Mouse (Mus musculus) right cerebral cortex, postnatal 14 days (tissue): ENCODE measurements around the gene Mpped2.

Experiments
- DNase-seq: peaks from one replicate; pipeline ENCODE4 v3.0.0; 2022

Gene Mpped2

DNA sequence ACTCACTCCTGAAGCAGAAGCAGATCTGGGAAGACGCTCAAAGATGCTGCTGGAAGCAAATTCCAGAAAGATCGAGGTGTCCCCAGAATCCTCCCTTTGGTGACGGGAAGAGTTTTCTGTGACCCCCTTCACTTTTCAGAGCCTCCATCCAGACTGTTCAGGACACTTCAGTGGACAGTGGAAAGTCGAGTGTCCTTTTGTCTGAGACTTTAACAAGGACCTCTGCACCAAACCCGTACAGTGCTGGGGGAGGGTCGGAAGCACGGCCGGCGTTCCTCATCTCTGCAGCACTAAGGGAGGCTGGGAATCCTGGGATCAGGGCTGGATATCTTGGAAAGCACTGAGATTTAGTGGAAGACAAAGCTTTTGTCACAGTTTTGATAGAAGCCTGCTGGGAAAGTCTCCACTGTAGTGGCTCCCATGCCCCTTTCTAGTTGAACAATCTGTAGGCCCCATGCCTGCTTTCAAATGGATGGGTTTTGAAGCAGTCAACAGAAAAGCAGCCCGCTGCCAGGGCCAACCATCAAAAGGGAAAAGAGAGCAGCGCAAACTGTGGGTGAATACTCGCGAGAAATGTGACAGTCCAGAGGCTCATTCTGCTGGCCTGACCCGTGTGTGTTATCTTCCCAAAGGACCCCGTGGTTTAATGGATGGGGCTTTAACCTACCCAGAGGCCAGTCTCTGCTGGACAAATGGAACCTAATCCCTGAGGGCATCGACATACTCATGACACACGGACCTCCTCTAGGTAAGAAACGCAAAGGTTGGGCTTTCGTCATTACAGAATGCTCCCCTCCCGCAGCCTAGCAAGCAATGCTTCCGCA, 168.0 kb downstream of the Mpped2 start:
- DNase-seq: no peak

DNA sequence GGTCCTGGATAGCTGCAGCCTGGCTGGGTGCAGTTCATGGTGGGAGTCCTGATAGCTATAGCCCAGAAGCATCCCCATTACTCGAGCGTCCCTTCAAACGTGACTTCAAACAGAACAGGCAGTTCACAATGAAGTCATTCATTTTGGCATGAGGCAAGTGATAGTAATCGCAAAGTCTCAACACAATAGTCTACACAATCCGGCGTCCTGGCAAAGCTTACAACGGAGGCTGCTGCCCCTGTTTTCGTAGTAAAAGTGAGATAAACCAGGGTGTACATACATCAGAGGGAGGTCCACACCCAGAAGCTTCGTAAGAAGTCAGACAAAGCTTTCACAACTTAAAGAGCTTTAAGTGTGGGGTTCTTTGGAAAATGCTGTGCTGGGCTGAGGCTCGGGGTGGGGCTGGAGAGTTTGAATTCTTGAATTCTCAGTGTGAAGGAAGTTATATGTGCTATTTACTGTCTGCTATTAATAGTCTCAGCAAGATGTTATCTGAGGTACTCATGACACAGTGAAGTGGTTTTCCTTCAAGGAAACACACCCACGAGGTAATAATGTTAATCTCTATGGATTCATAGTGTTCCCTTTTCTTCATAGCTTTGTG, 170.1 kb downstream of the Mpped2 start:
- DNase-seq: no peak

DNA sequence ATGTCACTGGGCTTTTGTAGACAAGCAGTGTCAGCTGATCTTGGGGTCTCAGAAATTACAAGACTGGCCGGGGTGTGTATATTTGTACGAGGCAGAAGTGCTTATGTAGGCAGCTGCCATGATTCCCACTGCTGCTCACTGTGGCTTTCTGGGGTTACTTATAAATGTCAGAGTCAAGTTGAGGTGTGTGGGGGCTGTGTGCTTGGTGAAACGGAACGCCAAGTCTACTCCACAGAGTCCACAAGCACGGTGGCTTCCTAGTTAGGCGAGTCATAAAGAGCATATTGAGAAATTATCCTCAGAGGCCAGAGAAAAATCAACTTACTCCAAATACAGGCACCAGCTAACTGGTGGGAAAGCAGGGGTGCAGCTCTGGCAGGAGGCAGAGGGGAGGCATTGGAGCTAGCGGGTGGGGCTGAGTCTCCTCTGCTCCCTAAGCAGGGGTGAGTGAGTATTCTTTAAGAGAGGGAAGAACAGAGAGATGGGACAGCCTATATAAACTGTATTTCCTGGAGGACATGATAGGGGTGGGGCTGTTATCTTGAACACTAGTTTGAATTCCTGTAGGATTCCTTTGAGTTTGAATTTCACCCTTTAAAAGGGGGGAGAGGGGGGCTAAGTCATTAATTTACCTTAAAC, 172.2 kb downstream of the Mpped2 start:
- DNase-seq: no peak

DNA sequence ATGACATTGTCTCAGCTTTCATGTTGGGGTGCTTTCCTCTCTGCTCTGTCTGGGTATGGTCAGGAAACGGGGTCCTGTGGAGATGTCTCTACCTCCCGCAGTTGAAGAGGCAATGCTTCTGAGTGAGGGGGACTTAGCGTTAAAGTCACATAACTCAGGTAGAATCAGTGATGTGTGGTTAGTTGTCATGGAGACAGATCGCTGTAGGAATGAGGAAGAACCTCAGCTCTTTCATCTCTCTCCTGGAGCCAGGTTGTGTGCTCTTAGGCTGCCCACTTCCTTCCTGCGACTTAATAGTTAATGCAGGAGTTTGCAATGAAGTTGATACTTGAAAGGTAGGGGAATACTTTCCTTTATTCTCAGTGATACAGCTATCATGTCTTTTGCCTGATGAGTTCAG, 173.2 kb downstream of the Mpped2 start:
- no peak for DNase-seq

DNA sequence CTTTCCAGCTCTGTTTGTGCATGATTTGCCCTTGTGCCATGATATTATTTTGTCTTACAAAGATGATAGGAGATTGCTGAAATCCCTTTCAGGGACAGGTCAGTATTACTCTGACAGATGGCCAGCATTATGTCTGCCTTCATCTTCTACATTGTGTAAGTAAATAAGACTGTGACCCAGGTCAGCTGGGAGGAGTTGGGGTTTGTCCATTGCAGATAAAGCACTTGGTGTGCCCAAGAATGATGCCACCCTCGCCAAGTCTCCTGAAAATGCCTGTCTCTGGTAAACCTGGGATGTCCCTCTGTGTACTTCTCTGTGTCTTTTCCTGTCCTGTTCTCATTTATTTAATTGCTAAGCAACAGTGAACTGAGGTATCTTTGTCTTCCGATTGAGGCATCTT, 177.8 kb downstream of the Mpped2 start:
- DNase-seq: no peak

DNA sequence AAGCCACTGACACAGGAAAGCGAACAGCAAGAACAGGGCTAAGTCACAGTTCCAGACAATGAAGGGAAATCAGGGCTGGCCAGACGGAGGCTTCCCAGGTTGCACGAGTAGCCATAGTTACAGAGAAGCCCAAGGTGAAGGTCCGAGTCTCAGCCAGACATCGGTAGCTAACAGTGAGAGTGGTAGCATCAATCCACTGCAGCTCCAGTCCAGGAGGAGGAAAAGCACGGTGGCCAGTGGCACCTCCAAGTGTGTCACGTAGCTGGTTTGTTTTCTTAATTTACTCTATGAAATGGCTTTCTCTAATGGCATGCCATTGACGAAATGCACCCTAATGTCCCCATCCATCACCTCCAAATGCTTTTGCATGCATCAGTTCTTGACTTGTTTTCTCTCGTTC, 180.1 kb downstream of the Mpped2 start:
- no peak for DNase-seq

DNA sequence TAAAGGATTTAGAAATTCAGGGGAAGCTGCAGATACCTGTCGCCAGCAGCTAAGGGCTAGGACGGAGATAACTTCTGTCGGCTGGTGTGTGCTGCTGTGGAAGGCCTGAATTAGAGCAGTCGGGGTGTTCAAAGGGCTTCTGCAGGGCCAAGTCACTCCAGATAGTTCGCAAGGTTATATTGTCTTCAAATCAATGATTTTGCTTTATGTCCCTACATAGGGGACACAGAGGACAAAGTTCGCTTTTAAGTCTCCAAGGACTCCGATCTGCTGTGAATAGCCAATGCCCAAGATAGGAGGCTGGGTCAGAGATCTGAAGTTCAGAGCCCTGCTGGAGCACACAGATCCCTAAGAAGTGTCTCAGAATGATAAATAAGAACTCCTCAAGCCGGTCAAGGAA, 190.3 kb downstream of the Mpped2 start:
- no peak for DNase-seq

DNA sequence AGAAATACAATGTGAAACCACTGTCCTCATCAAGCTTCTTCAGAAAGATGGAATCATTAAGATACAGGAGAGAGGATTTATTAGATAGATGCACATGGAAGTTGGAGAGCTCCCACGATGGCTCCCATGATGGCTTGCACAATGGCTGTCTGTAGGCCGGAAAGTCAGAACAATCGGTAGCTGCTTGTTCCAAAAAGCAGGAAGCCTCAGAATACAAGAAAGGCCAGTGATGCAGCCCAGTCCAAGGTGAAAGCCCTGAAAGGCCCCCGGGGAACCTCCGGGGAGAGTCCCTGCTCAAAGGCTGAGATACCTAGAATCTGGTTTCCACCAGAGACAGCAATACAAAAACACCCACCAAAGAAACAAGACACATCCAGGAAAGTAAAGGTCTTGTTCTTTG, 195.1 kb downstream of the Mpped2 start:
- DNase-seq: no peak

DNA sequence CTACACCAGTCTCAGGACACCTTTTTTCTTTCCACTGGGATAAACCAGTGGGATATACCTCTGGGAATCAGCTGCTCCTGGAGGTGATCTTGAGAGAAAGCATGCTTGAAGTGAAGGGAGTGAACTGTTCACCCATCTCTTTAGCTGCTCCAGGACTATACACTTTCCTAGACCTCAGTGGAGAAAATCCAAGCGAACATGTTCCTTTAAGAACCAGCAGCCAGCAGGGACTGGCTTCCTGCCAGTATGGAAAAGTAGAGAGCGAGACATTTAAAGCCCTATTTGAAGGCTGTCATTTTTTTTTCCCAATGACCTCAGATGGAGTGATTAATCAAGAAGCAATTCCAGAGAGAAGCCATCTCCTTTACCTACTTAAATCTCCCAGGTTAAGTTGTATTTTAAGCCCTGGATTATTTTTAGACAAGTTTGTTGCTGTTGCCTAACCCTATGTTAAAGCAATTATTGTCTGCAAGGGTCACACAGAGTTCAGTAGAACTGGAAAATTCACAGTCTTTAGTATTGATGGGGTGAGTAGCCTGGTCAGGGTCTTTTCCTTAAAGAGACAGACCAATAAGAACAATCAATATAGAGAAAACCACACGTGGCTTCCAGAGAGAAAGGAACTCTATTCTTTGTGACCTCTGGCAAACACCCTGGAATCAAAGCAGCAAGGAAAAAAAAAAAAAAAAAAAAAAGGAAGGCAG, 196.4 kb downstream of the Mpped2 start:
- no peak for DNase-seq

DNA sequence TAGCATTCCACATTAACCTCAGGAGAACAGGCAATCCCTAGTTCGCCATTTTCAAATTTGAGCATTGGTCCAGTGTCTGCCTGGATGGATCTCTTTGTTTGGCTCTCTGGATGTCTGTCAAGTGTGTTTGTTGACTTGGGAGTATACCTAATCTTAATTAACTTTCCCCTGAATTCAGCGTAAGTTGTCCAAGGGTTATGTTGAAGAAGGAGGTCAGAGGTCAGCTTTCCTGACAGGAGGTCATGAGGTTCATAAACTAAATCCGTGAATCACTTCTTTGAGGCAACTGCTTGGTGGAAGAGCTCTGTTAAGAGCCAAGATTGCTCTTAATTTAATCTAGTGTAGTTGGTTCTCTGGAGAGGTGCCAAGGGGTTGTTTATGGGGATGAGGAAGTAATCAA, 200.3 kb downstream of the Mpped2 start:
- no peak for DNase-seq

DNA sequence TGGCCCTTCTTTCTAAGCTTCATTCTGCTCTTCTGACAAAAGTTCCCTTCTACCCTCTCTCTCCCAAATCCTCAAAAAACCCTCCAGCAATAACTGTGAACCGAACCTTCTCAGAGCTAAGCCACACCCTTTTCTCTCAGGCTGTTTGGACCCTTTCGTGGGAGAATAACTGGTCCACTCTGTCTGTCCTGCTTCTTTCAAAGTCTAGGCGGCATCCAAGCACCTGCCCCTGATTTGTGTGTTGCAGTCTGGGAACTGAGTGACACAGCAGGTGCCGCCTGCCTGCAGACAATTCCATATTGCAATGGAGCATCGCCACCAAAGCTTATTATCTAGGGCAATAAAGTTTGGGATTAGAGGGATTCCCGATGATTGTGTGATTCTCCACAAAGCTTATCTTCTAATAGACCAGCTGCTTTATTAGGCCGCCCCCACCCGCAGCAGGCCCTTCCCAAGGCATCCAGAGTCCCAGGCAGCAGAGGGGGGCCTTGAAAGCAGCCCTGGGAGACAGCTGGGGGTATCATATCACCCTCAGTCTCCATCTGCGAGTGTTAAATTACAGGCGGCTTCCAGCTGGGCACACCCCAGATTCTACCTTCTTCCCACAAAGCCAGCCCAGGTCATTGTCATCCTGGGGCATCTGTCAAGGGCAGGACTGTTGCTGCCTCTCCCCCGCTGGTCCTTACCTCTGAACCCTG, 202.4 kb downstream of the Mpped2 start:
- no peak for DNase-seq

DNA sequence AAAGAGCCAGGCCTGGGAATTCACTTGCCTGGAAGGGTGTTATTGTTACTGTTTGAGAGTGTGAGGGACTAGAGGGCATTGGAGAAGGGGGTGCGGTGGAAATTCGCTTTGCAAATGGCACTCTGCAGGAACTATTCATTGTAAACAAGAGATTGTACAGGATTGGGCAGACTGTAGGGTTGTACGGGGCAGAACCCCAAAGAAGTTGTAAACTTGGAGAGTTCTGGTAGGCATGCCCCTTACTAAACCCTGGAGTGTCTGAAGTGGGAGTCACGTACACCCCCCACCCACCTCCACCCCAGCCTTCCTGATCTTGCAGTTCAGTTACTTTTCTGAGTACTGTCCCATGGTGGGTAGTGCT, 202.9 kb downstream of the Mpped2 start:
- no peak for DNase-seq

DNA sequence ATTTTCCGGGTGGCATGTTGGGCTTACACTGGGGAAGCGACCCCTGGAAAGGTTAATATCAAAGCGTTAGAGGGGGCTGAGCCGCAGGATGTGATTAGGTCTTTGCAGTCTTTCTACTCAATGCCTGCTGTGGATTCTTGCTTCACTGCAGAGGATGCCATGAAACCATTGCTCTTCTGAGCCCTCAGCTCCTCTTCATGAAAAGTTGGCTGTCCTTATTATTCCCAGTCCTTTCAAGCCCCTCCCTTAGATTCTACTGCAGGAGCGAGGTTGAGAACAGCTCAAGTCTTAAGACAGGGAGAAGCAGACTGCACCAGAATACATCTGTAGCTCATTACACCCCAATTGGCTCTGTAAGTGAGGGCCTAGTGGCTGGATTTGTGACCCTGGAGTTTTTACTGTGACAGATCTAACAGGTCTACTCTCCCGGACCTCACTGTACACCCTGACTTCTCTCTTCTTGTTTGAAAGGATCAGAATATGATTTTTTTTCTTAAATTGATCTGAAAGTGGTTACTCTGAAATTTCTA, 218.9 kb downstream of the Mpped2 start:
- DNase-seq: no peak
